10 mouse cellular contexts compared by ENCODE assay signal in the genomic region with DNA sequence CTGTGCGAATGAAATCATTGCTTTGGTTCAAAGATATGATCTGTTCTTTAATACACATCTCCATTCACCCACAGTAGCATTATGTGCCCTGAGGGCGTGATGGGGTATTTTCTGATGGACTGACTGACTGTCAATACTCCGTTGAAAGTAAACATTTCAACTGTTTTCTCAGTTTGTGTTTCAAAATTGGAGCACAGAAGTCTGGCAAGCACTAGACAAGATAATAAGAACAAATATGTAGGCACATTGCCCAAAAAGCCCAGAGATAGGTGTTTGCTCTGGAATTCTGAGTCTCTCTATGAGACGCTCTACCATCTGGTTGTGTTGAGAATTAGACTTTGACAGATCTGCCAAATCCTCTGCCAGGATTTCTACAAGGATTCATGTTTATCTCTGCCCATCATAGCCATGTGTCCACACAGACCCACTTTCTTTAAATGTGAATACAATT.
DNase-seq lines count a peak whose midpoint lies in the region; ATAC-seq and TF ChIP-seq lines count a peak whose summit lies in the region.
"Had no signal": no experiment of that assay in that cellular context is flagged by ENCODE, and none has a peak within 500 bp of the region (broad histone marks: within the 10 kb centered on the region; RNA-seq: fewer than 3 reads in every experiment).

No protein-coding gene starts in this region.

- peak; percentile 58 for ATAC-seq in frontal cortex, adult (ENCODE audit: low TSS enrichment)

- H3K4me3 ChIP-seq in layer of hippocampus, adult 2 months: peak overlapping the region; percentile 26

- H3K27ac ChIP-seq in layer of hippocampus, adult 2 months: peak overlapping the region; percentile 73
- H3K27ac ChIP-seq: liver, embryonic 14.5 days; stomach, postnatal 0 days had no signal

- TF ChIP-seq CTCF in layer of hippocampus, adult 2 months (conservative IDR thresholded peaks at IDR 0.05): no peak

- DNase-seq in frontal cortex, postnatal 25 days (ENCODE audit: low spot score in 2 of 2): no peak
- peak; percentile 30 to 31 for DNase-seq in right cerebral cortex, adult 2 months (ENCODE audit: low spot score in 2 of 2)
- no peak for DNase-seq in right cerebral cortex, postnatal 36 days (ENCODE audit: low spot score in 2 of 2)
- peak; percentile 12 to 72 for DNase-seq in layer of hippocampus, adult 2 months (ENCODE audit: low spot score in 2 of 2)
- DNase-seq in adrenal gland, postnatal 10 days: no peak
- DNase-seq in testis, postnatal 10 days (ENCODE audit: low spot score): no peak
- DNase-seq in urinary bladder, postnatal 10 days (ENCODE audit: low spot score): no peak

Comparison
In these comparisons a context has a peak if more than half of its experiments do, and no peak if none do; other contexts are left out.
1. DNase-seq: peak in right cerebral cortex, adult 2 months (2 of 2) and layer of hippocampus, adult 2 months (2 of 2); none in frontal cortex, postnatal 25 days (0 of 2), right cerebral cortex, postnatal 36 days (0 of 2), adrenal gland, postnatal 10 days (single experiment), testis, postnatal 10 days (single experiment) and urinary bladder, postnatal 10 days (single experiment).